Mouse (Mus musculus): ENCODE measurements around the gene Shprh.
A peak's percentile ranks its signal among the peaks of the same experiment; 100 is the strongest.
"Not testable (repeated sequence)": the region's sequence is repeated elsewhere in the genome, so short reads cannot be mapped to it uniquely, and the experiment has no call there.

Gene Shprh

GRCm38 (mm10) chr10:11148884-11149741 is at the start of gene Shprh:
Gene Shprh, plus strand, starts transcription at chr10:11149427.
- peak; percentile 98 to 99 for DNase-seq

- no peak for DNase-seq
Observed at GRCm38 (mm10) chr10:11121781-11122180, 27.4 kb upstream of the Shprh start.

GRCm38 (mm10) chr10:11145580-11145979 is 3.6 kb upstream of the Shprh start:
- no peak for DNase-seq

GRCm38 (mm10) chr10:11148446-11148845 is 781 bp upstream of the Shprh start:
- DNase-seq, result no peak

GRCm38 (mm10) chr10:11149742-11150125 is 507 bp downstream of the Shprh start:
- no peak for DNase-seq

- no peak for DNase-seq
Observed at GRCm38 (mm10) chr10:11151644-11152043, 2.4 kb downstream of the Shprh start.

- DNase-seq, result no peak
Observed at GRCm38 (mm10) chr10:11157039-11157438, 7.8 kb downstream of the Shprh start.

- DNase-seq, result no peak
Observed at GRCm38 (mm10) chr10:11164537-11164936, 15.3 kb downstream of the Shprh start.

GRCm38 (mm10) chr10:11170252-11170651 is 21.0 kb downstream of the Shprh start:
- no peak for DNase-seq

GRCm38 (mm10) chr10:11171615-11172014 is 22.4 kb downstream of the Shprh start:
- DNase-seq, result no peak

GRCm38 (mm10) chr10:11172519-11172918 is 23.3 kb downstream of the Shprh start:
- no peak for DNase-seq

GRCm38 (mm10) chr10:11175801-11176482 is 26.7 kb downstream of the Shprh start:
- no peak for DNase-seq

- no peak for DNase-seq
Observed at GRCm38 (mm10) chr10:11180077-11180476, 30.9 kb downstream of the Shprh start.

- DNase-seq, result no peak
Observed at GRCm38 (mm10) chr10:11197341-11197740, 48.1 kb downstream of the Shprh start.

GRCm38 (mm10) chr10:11198346-11198745 is 49.1 kb downstream of the Shprh start:
- DNase-seq, result no peak

- DNase-seq, result no peak
Observed at GRCm38 (mm10) chr10:11199980-11200379, 50.8 kb downstream of the Shprh start.

GRCm38 (mm10) chr10:11205883-11206282 is 56.7 kb downstream of the Shprh start:
- DNase-seq, result not testable (repeated sequence)

- no peak for DNase-seq
Observed at GRCm38 (mm10) chr10:11208670-11209069, 59.4 kb downstream of the Shprh start.

GRCm38 (mm10) chr10:11212003-11212402 is 62.8 kb downstream of the Shprh start:
- DNase-seq, result peak in 1 of 2 experiments; percentile 17

GRCm38 (mm10) chr10:11226442-11226841 is 77.2 kb downstream of the Shprh start:
- DNase-seq, result no peak

- DNase-seq, result no peak
Observed at GRCm38 (mm10) chr10:11229545-11230178, 80.4 kb downstream of the Shprh start.

- DNase-seq, result no peak
Observed at GRCm38 (mm10) chr10:11233208-11233607, 84.0 kb downstream of the Shprh start.

- DNase-seq, result not testable (repeated sequence)
Observed at GRCm38 (mm10) chr10:11242988-11243387, 93.8 kb downstream of the Shprh start.

GRCm38 (mm10) chr10:11248210-11248609 is 99.0 kb downstream of the Shprh start:
- DNase-seq, result no peak
